Mouse (Mus musculus) MEL (cell line): ENCODE results near the gene Bex3. TPM values are rescaled to one million over a fixed set of nuclear protein-coding genes. Genes with fewer than 3 reads are reported as not detected.
A peak's percentile ranks its signal among the peaks of the same experiment; 100 is the strongest.

Experiments used
- DNase-seq: peaks from one replicate; pipeline ENCODE4 v3.0.0; 2011; ENCODE audit warnings: low read depth, low spot score
- H3K27ac ChIP-seq: 2 replicates; pipeline ENCODE4 v1.5.1; 2012; ENCODE audit warnings: low read depth, mild to moderate bottlenecking, control low read depth, low read length, moderate library complexity; ENCODE audit not compliant: control insufficient read depth
- H3K27me3 ChIP-seq, 2 experiments: fragments of 150-350 bp in 1 of 2; sonication (generic) in 1 of 2; 2 replicates each; pipeline ENCODE4 v1.6.1; 2012; ENCODE audit warnings: low read length in 2 of 2, mild to moderate bottlenecking in 2 of 2, improper control_type of control experiment in 1 of 2, moderate library complexity in 1 of 2; ENCODE audit not compliant: insufficient read depth in 2 of 2, control insufficient read depth in 1 of 2
- H3K36me3 ChIP-seq, 2 experiments: 2 replicates each; pipeline ENCODE4 v1.6.1; 2012 to 2014; ENCODE audit warnings: low read length in 2 of 2, improper control_type of control experiment in 1 of 2, inconsistent platforms in 1 of 2, mild to moderate bottlenecking in 1 of 2; ENCODE audit not compliant: insufficient read depth in 2 of 2, control insufficient read depth in 1 of 2
- H3K4me1 ChIP-seq, 2 experiments: fragments of 150-350 bp in 1 of 2; sonication (generic) in 1 of 2; 2 replicates each; pipeline ENCODE4 v1.6.1; 2012; ENCODE audit warnings: low read length in 2 of 2, improper control_type of control experiment in 1 of 2, mild to moderate bottlenecking in 1 of 2; ENCODE audit not compliant: insufficient read depth in 2 of 2, control insufficient read depth in 1 of 2
- H3K4me3 ChIP-seq, 2 experiments: fragments of 150-350 bp in 1 of 2; sonication (generic) in 1 of 2; 2 replicates each; pipeline ENCODE4 v1.5.1; 2012; ENCODE audit warnings: low read depth in 2 of 2, low read length in 2 of 2, mild to moderate bottlenecking in 2 of 2, moderate library complexity in 2 of 2, control low read depth in 1 of 2, improper control_type of control experiment in 1 of 2; ENCODE audit not compliant: control insufficient read depth in 1 of 2, insufficient read depth in 1 of 2
- H3K79me2 ChIP-seq: 2 replicates; pipeline ENCODE4 v1.6.1; 2012; ENCODE audit warnings: mild to moderate bottlenecking, low read length, moderate library complexity; ENCODE audit not compliant: control insufficient read depth, poor library complexity, insufficient read depth
- H3K9ac ChIP-seq: 2 replicates; pipeline ENCODE4 v1.6.1; 2012; ENCODE audit warnings: low read depth, mild to moderate bottlenecking, control low read depth, low read length, moderate library complexity; ENCODE audit not compliant: control insufficient read depth, poor library complexity, severe bottlenecking
- H3K9me3 ChIP-seq: fragments of 150-350 bp; sonication (generic); replicated peaks from 2 replicates; pipeline ENCODE4 v1.6.1; 2012; ENCODE audit warnings: mild to moderate bottlenecking, low read length, improper control_type of control experiment, moderate library complexity; ENCODE audit not compliant: insufficient read depth
- BHLHE40 ChIP-seq: IDR thresholded peaks from 2 replicates; pipeline ENCODE4 v1.6.1; 2012; ENCODE audit warnings: low read depth, mild to moderate bottlenecking, inconsistent platforms, low read length, improper control_type of control experiment, borderline replicate concordance
- CTCF ChIP-seq, 3 experiments: IDR thresholded peaks in 2 of 3; conservative IDR thresholded peaks in 1 of 3; 2 replicates each; pipeline ENCODE4 v1.5.1; 2011 to 2012; ENCODE audit warnings: low read length in 3 of 3, low read depth in 2 of 3, mild to moderate bottlenecking in 2 of 3, improper control_type of control experiment in 1 of 3, inconsistent platforms in 1 of 3, mixed read lengths in 1 of 3, moderate library complexity in 1 of 3; ENCODE audit not compliant: control insufficient read depth in 1 of 3, insufficient read depth in 1 of 3, poor library complexity in 1 of 3, severe bottlenecking in 1 of 3
- GABPA ChIP-seq: IDR thresholded peaks from 2 replicates; pipeline ENCODE4 v1.6.1; 2012; ENCODE audit warnings: low read depth, mild to moderate bottlenecking, inconsistent platforms, low read length, improper control_type of control experiment, moderate library complexity
- MAZ ChIP-seq: IDR thresholded peaks from 2 replicates; pipeline ENCODE4 v1.6.1; 2012; ENCODE audit warnings: low read depth, mild to moderate bottlenecking, inconsistent platforms, low read length, improper control_type of control experiment
- MYC ChIP-seq: IDR thresholded peaks from 2 replicates; pipeline ENCODE4 v1.6.1; 2011; ENCODE audit warnings: low read depth, mild to moderate bottlenecking, low read length, improper control_type of control experiment, moderate library complexity
- RAD21 ChIP-seq: IDR thresholded peaks from 2 replicates; pipeline ENCODE4 v1.6.1; 2011; ENCODE audit warnings: mild to moderate bottlenecking, low read depth, low read length, improper control_type of control experiment
- SMC3 ChIP-seq: IDR thresholded peaks from 2 replicates; pipeline ENCODE4 v1.6.1; 2011; ENCODE audit warnings: low read depth, low read length, improper control_type of control experiment
- TAL1 ChIP-seq: IDR thresholded peaks from 2 replicates; pipeline ENCODE4 v1.6.1; 2012; ENCODE audit warnings: mild to moderate bottlenecking, inconsistent platforms, low read length, moderate library complexity, mixed read lengths
- TBP ChIP-seq: IDR thresholded peaks from 2 replicates; pipeline ENCODE4 v1.8.0; 2011; ENCODE audit warnings: low read depth, low read length, improper control_type of control experiment
- UBTF ChIP-seq: IDR thresholded peaks from 2 replicates; pipeline ENCODE4 v1.6.1; 2012; ENCODE audit warnings: low read depth, mild to moderate bottlenecking, inconsistent platforms, low read length, improper control_type of control experiment, moderate library complexity, borderline replicate concordance; ENCODE audit not compliant: insufficient read depth
- USF2 ChIP-seq, 2 experiments: IDR thresholded peaks; 2 replicates each; pipeline ENCODE4 v1.6.1; 2011 to 2012; ENCODE audit warnings: improper control_type of control experiment in 2 of 2, low read length in 2 of 2, borderline replicate concordance in 1 of 2, inconsistent platforms in 1 of 2, low read depth in 1 of 2, mild to moderate bottlenecking in 1 of 2; ENCODE audit not compliant: insufficient read depth in 1 of 2
- ZC3H11A ChIP-seq: IDR thresholded peaks from 2 replicates; pipeline ENCODE4 v1.6.1; 2012; ENCODE audit warnings: low read depth, mild to moderate bottlenecking, inconsistent platforms, low read length, improper control_type of control experiment
- ZKSCAN1 ChIP-seq: IDR thresholded peaks from 2 replicates; pipeline ENCODE4 v1.6.1; 2012; ENCODE audit warnings: low read depth, mild to moderate bottlenecking, inconsistent platforms, low read length, improper control_type of control experiment, moderate library complexity
- polyA plus RNA-seq, 2 experiments: library from polyadenylated mRNA; stranded (reverse) in 1 of 2; unstranded in 1 of 2; fragments of >175 nt in 1 of 2; fragments of >200 nt in 1 of 2; gene quantifications; 2 replicates each; pipeline versions ENCODE4 v1.2.1 to v1.2.4; 2012; ENCODE audit warnings: low replicate concordance in 2 of 2, low read depth in 1 of 2; ENCODE audit not compliant: insufficient read length in 2 of 2, insufficient read depth in 1 of 2, missing spikeins in 1 of 2
- total RNA-seq: library from RNA; depleted of rRNA; stranded (reverse); fragments of 300-350 nt; gene quantifications from 2 replicates; pipeline ENCODE4 v1.2.3, GENCODE M21; 2012

The Bex3 gene
- total and polyA plus RNA-seq, 3 experiments, result 153 to 326 TPM; not detected in 1

GRCm38 (mm10) chrX:136238118-136238517 lies 31.9 kb upstream of the Bex3 start:
- Histone ChIP-seq H3K27ac (no peak overlapping the region), H3K4me1 (no peaks in the 10 kb centered on the region; a peak in 1 of 4 replicates), H3K9ac (no peak overlapping the region), H3K4me3 (no peak overlapping the region), H3K79me2 (no peaks in the 10 kb centered on the region), H3K36me3 (peaks cover 0 to 2% of the 10 kb centered on the region in 2 experiments; a peak in 1 of 4 replicates), H3K27me3 (peaks cover 0 to 2% of the 10 kb centered on the region in 2 experiments; a peak in 2 of 4 replicates), H3K9me3 (no peaks in the 10 kb centered on the region)
- peak; percentile 59 for DNase-seq
- TF ChIP-seq GABPA, result no peak
- 0 out of 2 replicates have a peak, but pooled peaks have one; percentile 14 for TF ChIP-seq TBP
- TF ChIP-seq CTCF (IDR thresholded peaks at IDR 0.05 in 2 of 3, conservative IDR thresholded peaks at IDR 0.05 in 1 of 3; ENCODE audit: control insufficient read depth in 1 of 3, insufficient read depth in 1 of 3, low read depth in 2 of 3, low read length in 3 of 3, poor library complexity in 1 of 3, severe bottlenecking in 1 of 3), result peak; percentile 12 to 69 (median 60); a peak in 5 of 6 replicates
- no peak for TF ChIP-seq BHLHE40
- peak; percentile 71 for TF ChIP-seq RAD21
- peak; percentile 79 for TF ChIP-seq SMC3
- TF ChIP-seq ZC3H11A, result peak; percentile 65; the same call in 1 of the 2 replicates
- no peak for TF ChIP-seq ZKSCAN1

DNA sequence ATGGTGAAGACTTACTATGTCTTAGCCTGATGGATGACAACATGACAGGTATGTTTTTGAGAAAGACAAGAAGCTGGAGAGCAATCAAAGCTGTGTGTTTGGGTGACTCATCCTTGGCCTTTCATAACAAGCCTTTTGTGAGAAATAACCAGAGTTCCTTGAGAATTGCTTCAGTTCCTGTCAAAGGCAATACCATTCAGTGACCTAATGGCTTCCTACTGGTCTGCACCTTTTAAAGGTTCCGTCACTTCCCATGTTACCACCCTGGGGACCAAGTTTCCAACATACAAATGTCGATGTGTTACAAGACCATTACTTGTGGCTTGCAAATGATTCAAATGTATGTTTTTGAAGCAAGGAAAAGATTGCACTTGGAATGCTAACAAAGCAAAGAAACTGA lies 26.9 kb upstream of the Bex3 start:
- no peak overlapping the region for H3K4me3 ChIP-seq
- peaks cover 0 to 4% of the 10 kb centered on the region in 2 experiments; a peak in 2 of 4 replicates for H3K36me3 ChIP-seq
- H3K9me3 ChIP-seq, result no peaks in the 10 kb centered on the region
- H3K9ac ChIP-seq, result no peak overlapping the region
- H3K27me3 ChIP-seq, result no peaks in the 10 kb centered on the region; a peak in 1 of 4 replicates
- no peak for TF ChIP-seq UBTF
- TF ChIP-seq USF2 (IDR thresholded peaks at IDR 0.05; ENCODE audit: borderline replicate concordance in 1 of 2, insufficient read depth in 1 of 2, low read depth in 1 of 2, low read length in 2 of 2), result no peak
- TF ChIP-seq TAL1, result no peak
- no peak for TF ChIP-seq MAZ
- no peak for TF ChIP-seq SMC3
- no peak for TF ChIP-seq MYC
- peaks cover 0 to 2% of the 10 kb centered on the region in 2 experiments; a peak in 2 of 4 replicates for H3K4me1 ChIP-seq
- H3K79me2 ChIP-seq, result peaks cover 10% of the 10 kb centered on the region
- no peak for DNase-seq
- no peak overlapping the region for H3K27ac ChIP-seq
